Mouse (Mus musculus) regulatory T cell (primary cell): ENCODE measurements around the gene Trmt10c.
"Not testable (repeated sequence)": the region's sequence is repeated elsewhere in the genome, so short reads cannot be mapped to it uniquely, and the experiment has no call there.

Experiments used
- in situ Hi-C: fragments of 300-600 bp; cut with MboI, MseI; formaldehyde crosslinking; loops from one replicate; pipeline ENCODE4 v1.15.1; 2025; ENCODE audit warnings: high pct_unique_total_duplicates

Gene Trmt10c

DNA sequence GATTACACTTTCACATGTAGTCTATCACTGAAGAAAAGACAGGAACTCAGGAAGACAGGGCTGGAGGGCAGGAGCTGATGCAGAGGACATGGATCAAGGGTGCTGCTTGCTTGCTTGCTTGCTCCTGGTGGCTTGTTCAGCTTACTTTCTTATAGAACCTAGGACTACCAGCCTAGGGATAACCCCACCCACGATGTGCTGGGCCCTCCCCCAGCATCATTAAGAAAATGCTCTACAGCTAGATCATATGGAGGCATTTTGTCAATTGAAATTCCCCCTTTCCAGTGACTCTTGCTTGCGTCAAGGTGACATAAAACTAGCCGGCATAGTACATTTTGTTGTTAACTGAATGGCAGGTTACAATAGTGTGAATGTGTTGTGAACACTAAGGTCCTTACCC is 18.3 kb upstream of the Trmt10c start:
- in situ Hi-C loops: no loop called here

DNA sequence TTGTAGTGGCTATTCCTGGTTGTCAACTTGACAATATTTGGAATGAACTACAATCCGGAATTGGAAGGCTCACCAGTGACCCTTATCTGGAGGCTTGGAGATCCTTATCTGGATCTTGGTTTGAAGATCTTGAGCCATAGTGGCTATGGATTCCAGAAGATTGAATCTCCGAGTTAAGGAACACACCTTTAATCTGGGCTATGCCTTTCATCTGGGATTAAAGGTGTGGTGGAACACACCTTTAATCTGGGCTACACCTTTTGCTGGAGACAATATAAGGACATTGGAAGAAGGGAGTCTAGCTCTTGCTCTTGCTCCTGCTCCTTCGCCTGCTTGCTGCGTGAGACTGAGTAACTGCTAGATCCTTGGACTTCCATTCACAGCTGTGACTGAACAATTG is 10.4 kb upstream of the Trmt10c start, which contains the start of gene Senp7:
Gene Senp7, plus strand, starts transcription at position 301 of the 400 bp plus-strand sequence.
- in situ Hi-C loops: not testable (repeated sequence)

GRCm38 (mm10) chr16:56038090-56038489 is 471 bp upstream of the Trmt10c start:
- in situ Hi-C loops: loop anchor here (10.0 kb wide), 1 partner anchor 677 kb away; the partner anchor contains the start of gene Tfg

GRCm38 (mm10) chr16:56036501-56036900 is 1.1 kb downstream of the Trmt10c start:
- in situ Hi-C loops: loop anchor here (10.0 kb wide), 1 partner anchor 678 kb away; the partner anchor contains the start of gene Tfg

- in situ Hi-C loops: loop anchor here (5.0 to 10.0 kb wide), 2 partner anchors 38 to 680 kb away; partner anchors contain the start of gene Tfg
These were observed 3.1 kb downstream of the Trmt10c start for GRCm38 (mm10) chr16:56034566-56034965.

DNA sequence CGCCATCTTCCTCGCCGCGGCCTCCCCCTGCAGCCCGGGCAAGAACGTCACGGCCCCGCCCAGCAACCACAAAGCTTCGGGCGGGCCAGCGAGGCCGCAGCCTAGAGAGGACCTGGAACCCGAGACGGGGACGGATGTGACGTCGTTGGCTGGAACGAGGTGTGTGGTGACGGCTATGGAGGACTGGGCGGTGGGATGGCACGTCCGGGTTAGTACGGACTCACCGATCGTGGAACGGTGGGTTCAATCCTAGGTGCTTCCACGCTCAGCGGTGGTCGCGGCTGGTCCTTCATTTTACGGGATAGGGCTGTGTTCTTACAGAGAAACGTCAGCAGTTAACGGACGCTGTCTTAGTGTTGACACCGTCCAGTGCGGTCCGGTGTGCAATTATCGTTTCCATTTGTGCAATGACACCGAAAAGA is 7.9 kb downstream of the Trmt10c start, which contains the start of gene Pcnp:
Gene Pcnp, minus strand, starts transcription at position 79 of the 422 bp plus-strand sequence.
- in situ Hi-C loops: loop anchor here (5.0 to 10.0 kb wide), 3 partner anchors 43 to 685 kb away; partner anchors contain the start of gene Tfg

DNA sequence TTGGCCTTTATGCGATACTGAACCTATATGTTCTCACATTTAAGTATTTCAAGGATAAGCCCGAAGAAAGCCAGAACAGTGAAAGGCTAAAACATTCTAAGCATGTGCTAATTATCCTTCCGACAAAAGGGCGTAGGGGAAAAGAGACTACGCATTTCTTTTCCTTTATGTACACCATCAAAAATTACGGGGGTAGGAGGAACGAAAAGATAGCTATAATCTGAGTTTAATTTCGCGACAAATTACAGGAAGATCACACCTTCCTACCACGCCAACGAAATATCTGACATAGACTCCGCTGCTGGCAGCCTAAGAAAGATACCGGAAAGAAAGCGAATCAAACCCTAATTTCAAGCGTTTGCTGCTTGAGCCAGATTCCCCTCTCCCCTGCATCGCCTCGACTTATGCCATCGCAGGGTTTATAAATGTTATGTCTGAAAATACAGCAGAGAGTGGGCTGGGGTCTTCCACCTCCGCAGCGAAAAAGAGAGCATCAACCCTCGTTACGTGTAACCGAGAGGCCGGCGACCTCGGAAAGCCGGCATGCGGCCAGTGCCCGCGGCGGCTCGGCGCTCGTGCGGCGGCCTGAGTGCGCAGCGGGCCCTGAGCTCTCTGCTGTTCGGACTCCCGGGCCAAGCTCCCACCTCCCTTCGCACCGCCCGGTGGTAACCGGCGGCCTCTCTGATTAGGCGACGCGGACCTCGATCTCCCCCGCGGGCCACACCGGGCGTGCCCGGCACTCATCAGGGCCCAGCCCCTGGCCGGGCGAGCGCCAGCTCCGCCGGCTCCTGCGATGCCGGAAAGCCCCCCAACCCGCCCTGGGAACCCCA is 8.7 kb downstream of the Trmt10c start:
- in situ Hi-C loops: loop anchor here (5.0 kb wide), 1 partner anchor 47 kb away; no protein-coding TSS in a partner anchor

GRCm38 (mm10) chr16:56027854-56028629 is 9.6 kb downstream of the Trmt10c start:
- in situ Hi-C loops: loop anchor here (5.0 kb wide), 1 partner anchor 46 kb away; no protein-coding TSS in a partner anchor

DNA sequence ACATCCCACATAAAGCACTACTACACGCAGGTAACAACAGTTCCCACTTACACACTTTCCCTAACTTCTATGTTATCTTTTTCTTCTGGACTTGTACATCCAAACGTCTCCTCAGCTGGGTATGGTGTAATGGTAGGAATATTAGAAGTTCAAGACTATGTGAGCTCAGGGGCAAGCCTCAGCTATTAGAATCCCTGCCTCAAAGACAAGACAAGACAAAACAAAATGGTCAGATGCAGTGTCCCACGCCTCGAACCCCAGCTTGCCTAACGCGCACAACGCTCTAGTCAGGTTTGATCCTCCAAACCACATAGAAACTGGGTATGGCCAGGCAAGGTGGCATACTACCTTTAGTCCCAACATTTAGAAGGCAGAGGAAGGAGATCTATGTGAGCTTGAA is 18.0 kb downstream of the Trmt10c start:
- in situ Hi-C loops: no loop called here

DNA sequence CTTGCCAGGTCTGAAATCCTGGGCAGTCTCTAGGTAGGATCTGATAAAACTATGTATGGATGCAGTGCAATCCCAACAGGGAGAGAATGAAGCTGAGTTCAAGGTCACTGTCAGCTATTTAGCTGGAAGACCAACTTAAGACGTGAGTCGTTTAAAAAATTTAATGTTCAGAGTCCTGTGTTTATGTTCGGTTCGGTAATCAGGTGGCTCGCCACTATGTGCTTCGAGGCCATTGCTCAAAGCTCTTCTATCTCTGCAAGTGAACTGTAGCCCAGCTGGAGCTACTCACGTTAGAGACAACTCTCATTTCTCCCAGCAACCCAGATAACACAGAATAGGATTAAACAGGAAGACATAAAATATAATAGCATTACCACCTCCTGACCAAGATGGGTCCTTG is 23.5 kb downstream of the Trmt10c start:
- in situ Hi-C loops: no loop called here

- in situ Hi-C loops: no loop called here
These were observed 24.6 kb downstream of the Trmt10c start for GRCm38 (mm10) chr16:56012789-56013743.

DNA sequence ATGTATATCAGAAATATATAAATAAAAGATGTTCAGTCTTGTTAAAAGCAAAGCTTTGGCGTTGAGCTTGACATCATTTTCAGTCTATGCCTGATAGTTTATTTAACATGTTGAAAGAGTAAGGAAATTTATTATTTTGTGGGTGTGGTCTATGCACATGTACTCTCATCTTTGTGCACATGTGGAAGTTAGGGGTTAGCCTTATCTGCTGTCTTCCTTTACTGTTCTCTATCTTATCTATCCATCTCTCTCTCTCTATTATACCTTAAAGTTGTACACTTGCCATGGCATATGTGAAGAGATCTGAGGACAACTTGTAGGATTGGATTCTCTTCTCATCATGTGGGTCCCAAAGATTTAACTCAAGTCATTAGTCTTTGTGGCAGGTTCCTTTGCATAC is 28.8 kb downstream of the Trmt10c start:
- in situ Hi-C loops: no loop called here

DNA sequence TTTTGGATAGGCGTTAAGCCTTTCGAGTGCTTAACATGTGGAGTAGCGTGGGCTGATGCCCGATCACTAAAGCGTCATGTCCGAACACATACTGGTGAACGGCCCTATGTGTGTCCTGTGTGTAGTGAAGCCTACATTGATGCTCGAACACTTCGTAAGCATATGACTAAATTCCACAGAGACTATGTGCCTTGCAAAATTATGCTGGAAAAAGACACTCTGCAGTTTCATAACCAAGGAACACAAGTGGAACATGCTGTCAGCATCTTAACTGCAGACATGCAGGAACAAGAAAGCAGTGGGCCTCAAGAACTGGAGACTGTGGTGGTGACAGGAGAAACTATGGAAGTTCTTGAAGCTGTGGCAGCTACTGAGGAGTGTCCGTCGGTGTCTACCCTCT is 30.8 kb downstream of the Trmt10c start:
- in situ Hi-C loops: no loop called here

DNA sequence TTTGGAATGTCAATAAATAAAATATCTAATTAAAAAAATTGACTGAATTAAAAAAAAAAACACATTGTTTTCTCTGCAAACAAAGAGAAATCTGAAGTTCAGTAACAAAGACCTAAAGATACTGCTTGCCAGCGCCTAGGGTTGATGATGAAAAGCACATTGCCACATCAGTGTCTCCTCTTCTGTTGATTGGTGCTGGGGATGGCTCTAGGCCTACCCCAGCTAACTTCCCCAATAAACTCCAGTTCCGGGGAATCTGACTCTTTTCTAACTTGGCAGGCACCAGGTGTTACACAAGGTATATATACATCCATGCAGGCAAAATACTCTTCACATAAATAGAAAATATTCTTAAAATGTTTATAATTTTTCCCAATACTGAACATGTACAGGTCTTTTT is 43.4 kb downstream of the Trmt10c start:
- in situ Hi-C loops: no loop called here

DNA sequence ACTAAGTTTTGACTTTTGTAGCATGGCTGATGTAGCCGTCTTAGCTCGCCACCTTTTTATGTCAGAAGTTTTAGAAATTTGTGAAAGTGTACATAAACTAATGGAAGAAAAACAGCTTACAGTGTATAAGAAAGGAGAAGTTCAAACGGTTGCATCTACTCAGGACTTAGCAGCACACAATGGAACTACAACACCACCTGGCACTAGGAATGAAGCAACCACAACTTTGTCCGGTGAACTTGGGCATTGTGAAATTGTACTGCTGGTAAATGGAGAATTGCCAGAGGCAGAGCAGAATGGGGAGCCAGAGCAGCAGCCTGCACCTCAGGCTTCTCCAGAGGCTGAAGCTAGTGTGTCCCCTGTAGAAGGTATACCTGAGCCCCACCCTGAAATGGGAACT is 47.3 kb downstream of the Trmt10c start:
- in situ Hi-C loops: no loop called here

DNA sequence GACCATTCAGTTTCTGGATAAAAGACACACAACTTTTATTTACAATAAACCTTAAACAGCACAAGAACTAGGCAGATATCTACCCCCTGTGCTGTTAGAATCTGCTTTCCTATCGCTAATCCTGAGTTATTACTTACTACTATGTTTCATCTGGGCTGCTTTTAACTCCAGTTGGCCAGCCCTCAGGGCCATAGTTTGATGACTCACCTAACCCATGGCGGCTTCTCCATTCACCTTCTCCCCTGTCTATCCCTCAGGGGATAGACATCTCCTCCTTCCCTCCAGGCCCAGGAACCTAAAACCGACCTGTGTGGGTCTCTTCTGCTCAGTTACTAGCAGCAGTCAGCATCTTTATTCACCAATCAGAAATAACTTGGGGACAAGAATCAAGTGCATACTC is 51.6 kb downstream of the Trmt10c start:
- in situ Hi-C loops: no loop called here
